Mouse (Mus musculus) kidney, embryonic 16.5 days (tissue): ENCODE measurements at regions not wholly inside any gene's neighbourhood (a gene's known extent, or its start where the extent isn't known, plus 50 kb on each side); places are given as distances from the start of the nearest gene placed in this dataset.

Source experiments
- ATAC-seq: fragments of 200-750 bp; cut with Nextera tagmentation; 2 replicates; pipeline ENCODE4 v1.8.0; 2017; ENCODE audit warnings: moderate TSS enrichment; ENCODE audit not compliant: low FRiP score, low TSS enrichment
- H3K27ac ChIP-seq: fragments of 300-500 bp; sonication (generic); 2 replicates; pipeline ENCODE4 v1.5.1; 2014; ENCODE audit warnings: low read length
- H3K27me3 ChIP-seq: fragments of 300-500 bp; sonication (generic); 2 replicates; pipeline ENCODE4 v1.6.1; 2014; ENCODE audit warnings: low read length, control low read depth, mixed read lengths; ENCODE audit not compliant: insufficient read depth
- H3K36me3 ChIP-seq: fragments of 300-500 bp; sonication (generic); 2 replicates; pipeline ENCODE4 v1.6.1; 2014; ENCODE audit warnings: low read length, control low read depth, mixed read lengths; ENCODE audit not compliant: insufficient read depth
- H3K4me1 ChIP-seq: fragments of 300-500 bp; sonication (generic); 2 replicates; pipeline ENCODE4 v1.6.1; 2014; ENCODE audit warnings: low read length, control low read depth, mixed read lengths; ENCODE audit not compliant: insufficient read depth
- H3K4me2 ChIP-seq: fragments of 300-500 bp; sonication (generic); replicated peaks from 2 replicates; pipeline ENCODE4 v1.6.1; 2014; ENCODE audit warnings: low read depth, low read length
- H3K4me3 ChIP-seq: fragments of 300-500 bp; sonication (generic); 2 replicates; pipeline ENCODE4 v1.5.1; 2014; ENCODE audit warnings: mild to moderate bottlenecking, low read length
- H3K9ac ChIP-seq: fragments of 300-500 bp; sonication (generic); replicated peaks from 2 replicates; pipeline ENCODE4 v1.6.1; 2014; ENCODE audit warnings: low read length
- H3K9me3 ChIP-seq: fragments of 300-500 bp; sonication (generic); 2 replicates; pipeline ENCODE4 v1.6.1; 2016; ENCODE audit warnings: low read length, control low read depth
- WGBS: fragments of 180-500 bp; shearing (Covaris S2); extraction: QIAGEN DNeasy Blood & Tissue Kit; methylation state at CpG from one replicate; pipeline ENCODE4 v1.1.7; 2014; 5-methylcytosine and 5-hydroxymethylcytosine counted together

DNA sequence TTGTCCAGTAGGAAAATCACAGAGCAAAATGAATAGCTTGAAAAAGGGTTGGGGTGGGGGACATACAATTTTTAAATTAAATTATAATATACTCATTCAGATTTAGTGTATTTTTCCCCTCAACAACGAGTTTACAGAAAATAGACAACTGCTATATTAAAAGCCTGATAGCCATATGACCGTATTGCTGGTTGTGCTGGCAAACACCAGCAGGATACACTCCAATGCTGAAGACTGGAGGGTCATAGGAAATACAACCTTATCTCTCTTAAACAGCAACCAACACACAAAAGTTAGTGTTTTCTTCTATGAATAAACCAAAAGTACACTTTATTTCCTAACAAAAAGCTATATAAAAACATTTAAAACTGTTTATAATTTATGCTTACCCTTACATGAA, 206.4 kb upstream of the P2ry1 start:
- Histone ChIP-seq H3K4me2 (no peak overlapping the region), H3K9ac (no peak overlapping the region), H3K36me3 (no peaks in the 10 kb centered on the region), H3K4me3 (no peak overlapping the region), H3K4me1 (no peaks in the 10 kb centered on the region), H3K9me3 (no peaks in the 10 kb centered on the region), H3K27me3 (no peaks in the 10 kb centered on the region), H3K27ac (no peak overlapping the region)
- WGBS = 80% methylated on average over 2 of the region's 2 CpGs
- no peak for ATAC-seq

DNA sequence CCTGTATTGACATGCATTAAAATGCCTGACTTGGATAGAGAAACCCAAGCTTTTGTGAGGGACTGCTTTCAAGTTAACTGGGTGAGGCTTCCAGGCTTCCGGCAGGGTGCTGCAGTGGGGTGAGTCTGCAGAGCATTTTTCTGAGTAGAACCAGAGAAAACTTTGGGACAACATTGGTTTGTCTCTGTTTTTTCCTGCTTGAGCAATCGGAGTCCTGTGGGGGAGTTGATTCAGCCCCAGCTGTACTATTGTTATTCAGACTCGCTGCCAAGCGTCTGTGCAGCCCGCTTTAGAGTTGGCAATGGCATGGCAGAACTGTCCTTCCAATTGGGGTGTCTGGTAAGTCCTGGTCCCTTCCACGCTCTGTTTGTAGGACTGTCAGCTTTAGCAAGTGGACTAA, 204.8 kb upstream of the P2ry1 start:
- ATAC-seq = no peak
- Histone ChIP-seq H3K9ac (no peak overlapping the region), H3K9me3 (no peaks in the 10 kb centered on the region), H3K4me2 (no peak overlapping the region), H3K36me3 (no peaks in the 10 kb centered on the region), H3K27me3 (no peaks in the 10 kb centered on the region), H3K27ac (no peak overlapping the region), H3K4me1 (no peaks in the 10 kb centered on the region), H3K4me3 (no peak overlapping the region)
- WGBS = 87% methylated on average over 6 of the region's 6 CpGs

DNA sequence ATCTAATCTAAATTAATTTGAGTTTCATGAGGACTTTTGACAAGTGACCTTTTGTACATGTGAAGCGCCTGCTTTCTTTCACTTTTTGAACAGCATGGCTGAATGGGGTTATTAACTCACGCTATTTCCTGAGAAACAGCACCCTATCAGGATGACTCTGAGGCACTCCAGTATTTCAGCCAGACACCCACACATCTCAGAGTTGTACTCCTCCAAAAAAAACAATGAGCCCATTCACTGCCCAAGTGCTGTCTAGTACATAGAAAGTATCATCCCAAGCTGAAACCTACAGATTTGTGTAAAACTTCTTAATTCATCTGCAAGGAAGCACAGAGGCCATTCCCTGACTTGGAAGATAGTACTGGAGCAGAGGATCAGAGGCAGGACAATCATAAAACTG, 204.1 kb upstream of the P2ry1 start:
- H3K4me3 ChIP-seq = no peak overlapping the region
- no peaks in the 10 kb centered on the region for H3K4me1 ChIP-seq
- WGBS = 71% methylated on average over 2 of the region's 2 CpGs

DNA sequence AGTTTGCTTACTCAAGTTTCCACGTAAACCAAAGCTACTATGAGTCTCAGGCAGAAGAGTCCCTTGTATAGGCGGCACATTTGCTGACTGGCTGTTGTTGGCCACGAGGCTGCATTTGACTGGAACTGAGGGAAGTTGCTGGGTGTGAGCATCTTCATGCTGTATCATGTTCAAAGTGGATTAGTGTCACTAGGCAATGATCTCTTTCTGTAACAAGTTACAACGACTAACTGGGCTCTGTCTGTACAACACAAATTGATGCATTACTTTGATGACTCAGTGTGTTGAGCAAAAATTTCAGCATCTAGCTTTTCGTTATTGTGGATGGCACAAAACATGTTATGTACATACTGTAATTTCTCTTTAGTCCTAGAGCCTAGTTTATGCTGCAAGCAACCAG, 203.7 kb upstream of the P2ry1 start:
- Histone ChIP-seq H3K4me3 (no peak overlapping the region), H3K36me3 (no peaks in the 10 kb centered on the region), H3K27me3 (no peaks in the 10 kb centered on the region), H3K27ac (no peak overlapping the region), H3K9me3 (no peaks in the 10 kb centered on the region), H3K4me2 (no peak overlapping the region), H3K4me1 (no peaks in the 10 kb centered on the region), H3K9ac (no peak overlapping the region)
- WGBS = 70% methylated on average over 5 of the region's 5 CpGs
- no peak for ATAC-seq

More for the DNA sequence above, 204.1 kb upstream of the P2ry1 start:
- Histone ChIP-seq H3K9ac (no peak overlapping the region), H3K27me3 (no peaks in the 10 kb centered on the region), H3K27ac (no peak overlapping the region), H3K9me3 (no peaks in the 10 kb centered on the region), H3K36me3 (no peaks in the 10 kb centered on the region), H3K4me2 (no peak overlapping the region)
- no peak for ATAC-seq

DNA sequence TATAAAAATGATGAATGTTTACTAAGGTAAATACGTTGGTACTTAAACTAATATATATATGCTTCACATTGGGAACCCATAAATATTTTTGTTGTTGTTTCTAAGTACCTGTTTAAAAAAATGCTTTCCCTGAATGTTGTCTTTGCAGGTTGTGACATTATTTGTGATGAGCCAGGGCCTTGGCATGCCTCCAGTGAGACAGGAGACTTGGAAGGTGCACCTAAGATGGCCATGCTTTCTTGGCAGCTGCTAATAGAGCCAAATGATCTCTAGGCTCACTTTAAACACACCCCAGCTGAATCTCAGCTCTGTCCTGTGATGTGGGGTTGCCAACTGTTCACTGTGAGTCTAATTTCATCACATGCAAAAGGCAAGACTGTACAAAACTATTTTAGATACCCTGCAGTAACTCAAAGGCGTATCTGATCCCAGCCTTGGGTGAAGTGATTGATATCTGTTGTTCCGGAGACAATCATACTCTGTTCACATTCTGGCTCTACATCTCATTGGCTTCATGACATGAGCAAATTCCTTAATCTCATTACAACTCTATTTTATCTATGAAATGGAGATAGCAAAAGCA, 197.8 kb upstream of the P2ry1 start:
- Histone ChIP-seq H3K9ac (no peak overlapping the region), H3K27ac (no peak overlapping the region), H3K36me3 (no peaks in the 10 kb centered on the region), H3K27me3 (no peaks in the 10 kb centered on the region), H3K4me3 (no peak overlapping the region), H3K4me1 (no peaks in the 10 kb centered on the region), H3K9me3 (no peaks in the 10 kb centered on the region), H3K4me2 (no peak overlapping the region)
- 87% methylated on average over 3 of the region's 3 CpGs for WGBS
- no peak for ATAC-seq

DNA sequence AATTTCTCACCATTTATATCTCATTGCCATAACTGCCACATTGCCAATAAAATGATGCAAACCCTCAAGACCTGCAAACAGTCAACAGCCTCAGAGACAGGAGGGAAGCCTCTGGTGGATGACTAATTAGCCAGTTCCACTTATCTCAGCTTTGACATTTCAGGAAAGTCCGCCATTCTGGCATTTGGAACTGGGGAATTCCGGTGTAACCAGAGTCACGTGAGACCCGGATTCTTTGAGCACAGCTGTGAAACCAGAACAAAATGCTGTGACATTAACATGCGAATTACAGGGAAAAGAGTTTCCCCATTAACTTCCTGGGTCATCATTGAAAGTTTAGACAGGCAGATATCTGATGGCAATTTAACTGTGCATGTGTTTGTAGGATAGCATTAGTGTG, 190.7 kb upstream of the P2ry1 start:
- Histone ChIP-seq H3K4me1 (no peaks in the 10 kb centered on the region), H3K27ac (no peak overlapping the region), H3K4me3 (no peak overlapping the region), H3K9ac (no peak overlapping the region), H3K36me3 (no peaks in the 10 kb centered on the region), H3K4me2 (no peak overlapping the region), H3K27me3 (no peaks in the 10 kb centered on the region), H3K9me3 (no peaks in the 10 kb centered on the region)
- WGBS = 65% methylated on average over 5 of the region's 5 CpGs
- ATAC-seq = no peak

DNA sequence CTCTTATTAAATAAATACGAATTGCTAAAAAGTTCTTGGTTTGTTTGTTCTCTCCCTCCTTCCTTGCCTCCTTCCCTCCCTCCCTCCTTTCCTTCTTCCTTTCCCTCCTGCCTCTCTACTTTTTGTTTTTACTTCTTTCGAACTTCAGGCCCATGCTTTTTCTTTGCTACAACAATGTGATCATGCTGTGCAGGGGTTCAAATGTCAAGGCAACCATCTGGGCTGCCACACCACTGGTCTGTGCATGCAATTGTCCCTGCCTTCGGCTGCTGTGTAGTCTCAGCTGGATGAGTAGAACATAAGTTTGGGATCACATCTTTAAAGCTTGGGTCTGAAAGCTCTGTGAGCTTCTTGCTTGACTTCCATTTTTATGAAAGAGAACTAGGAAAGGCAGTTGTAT, 189.1 kb upstream of the P2ry1 start:
- WGBS = 64% methylated on average over 3 of the region's 3 CpGs
- H3K27ac ChIP-seq = no peak overlapping the region
- H3K9me3 ChIP-seq = no peaks in the 10 kb centered on the region
- H3K36me3 ChIP-seq = no peaks in the 10 kb centered on the region
- H3K4me2 ChIP-seq = no peak overlapping the region
- H3K4me3 ChIP-seq = no peak overlapping the region
- no peak for ATAC-seq
- H3K9ac ChIP-seq = no peak overlapping the region
- no peaks in the 10 kb centered on the region for H3K4me1 ChIP-seq
- no peaks in the 10 kb centered on the region for H3K27me3 ChIP-seq

DNA sequence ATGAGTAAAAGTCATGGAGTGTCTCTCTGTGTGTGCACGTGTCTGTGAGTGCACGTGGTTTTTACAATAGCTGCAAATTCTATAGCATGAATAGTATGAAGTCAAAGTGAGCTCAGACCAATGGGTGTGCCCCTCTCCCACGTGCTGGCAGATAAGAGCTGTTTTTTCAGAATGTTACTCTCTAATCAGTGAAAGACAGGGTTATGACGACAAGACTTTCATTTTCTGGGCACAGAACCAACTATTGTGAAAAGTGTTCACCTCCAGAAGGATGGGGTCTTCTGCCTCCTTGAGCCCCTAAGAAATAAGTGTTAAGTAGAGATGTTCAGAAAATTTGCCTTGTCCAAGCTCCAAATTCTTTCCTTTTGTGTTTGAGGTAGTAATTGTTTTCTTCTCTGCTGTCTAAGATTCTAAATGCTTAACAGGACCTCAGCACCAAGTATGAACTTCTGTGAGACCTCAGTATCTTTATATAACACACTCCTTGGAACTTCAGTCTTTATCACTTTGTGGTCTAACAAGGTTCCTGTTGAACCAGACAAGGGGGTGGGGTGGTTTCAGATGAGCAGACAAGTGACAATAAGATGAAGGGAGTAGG, 182.8 kb upstream of the P2ry1 start:
- Histone ChIP-seq H3K4me2 (no peak overlapping the region), H3K9me3 (no peaks in the 10 kb centered on the region), H3K9ac (no peak overlapping the region), H3K36me3 (no peaks in the 10 kb centered on the region), H3K27me3 (no peaks in the 10 kb centered on the region), H3K4me3 (no peak overlapping the region), H3K4me1 (no peaks in the 10 kb centered on the region), H3K27ac (no peak overlapping the region)
- ATAC-seq = no peak
- WGBS = 63% methylated on average over 4 of the region's 4 CpGs

DNA sequence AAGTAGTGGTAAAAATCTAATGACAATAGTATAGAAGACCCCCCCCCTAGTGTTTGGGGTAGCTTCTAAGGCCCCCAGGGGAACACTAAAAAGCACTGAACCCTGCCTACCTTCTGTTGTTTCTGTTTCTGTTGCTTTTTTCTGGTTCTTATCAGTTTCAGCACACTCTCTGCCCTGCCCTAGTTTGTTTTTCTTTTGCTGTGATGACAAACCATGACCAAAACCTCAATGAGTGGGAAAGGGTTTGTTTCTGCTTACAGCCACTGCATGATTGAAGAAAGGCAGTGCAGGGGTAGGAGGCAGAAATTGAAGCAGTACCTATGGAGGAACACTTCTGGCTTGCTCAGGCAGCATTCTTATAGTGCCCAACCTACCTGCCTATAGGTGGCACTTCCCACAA, 181.1 kb upstream of the P2ry1 start:
- Histone ChIP-seq H3K27me3 (no peaks in the 10 kb centered on the region), H3K9ac (no peak overlapping the region), H3K27ac (no peak overlapping the region), H3K4me3 (no peak overlapping the region), H3K4me1 (no peaks in the 10 kb centered on the region), H3K9me3 (no peaks in the 10 kb centered on the region), H3K4me2 (no peak overlapping the region), H3K36me3 (no peaks in the 10 kb centered on the region)
- ATAC-seq = no peak

DNA sequence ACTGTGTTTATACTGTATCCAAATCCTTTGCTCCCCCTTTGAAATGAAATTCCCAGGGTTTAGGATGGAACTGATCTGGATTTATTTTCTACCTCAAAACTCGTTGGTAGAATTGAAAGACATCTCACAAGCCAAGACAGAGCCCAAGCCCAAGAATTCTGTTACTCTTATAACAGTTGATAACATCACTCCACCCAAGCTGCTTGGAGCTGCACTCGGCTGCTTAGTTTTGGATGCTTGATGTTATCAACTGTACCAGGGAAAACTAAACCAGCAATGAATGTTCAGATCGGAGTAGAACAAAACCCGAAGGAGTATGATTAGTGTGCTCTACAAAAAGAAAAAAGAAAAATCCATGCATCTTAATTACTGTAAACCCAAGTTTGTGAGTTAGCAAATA, 175.8 kb upstream of the P2ry1 start:
- Histone ChIP-seq H3K9ac (no peak overlapping the region), H3K4me1 (no peaks in the 10 kb centered on the region), H3K27ac (no peak overlapping the region), H3K36me3 (no peaks in the 10 kb centered on the region), H3K4me2 (no peak overlapping the region), H3K27me3 (no peaks in the 10 kb centered on the region), H3K4me3 (no peak overlapping the region), H3K9me3 (no peaks in the 10 kb centered on the region)
- ATAC-seq = no peak
- WGBS = 68% methylated on average over 4 of the region's 4 CpGs
